Mouse (Mus musculus): Measurements from ENCODE around the gene Mettl6. TPM values are rescaled to one million over a fixed set of nuclear protein-coding genes. Genes with fewer than 3 reads are reported as not detected.
A peak's percentile ranks its signal among the peaks of the same experiment; 100 is the strongest.
"Not testable (repeated sequence)": the region's sequence is repeated elsewhere in the genome, so short reads cannot be mapped to it uniquely, and the experiment has no call there.

Mettl6 gene
- polyA plus RNA-seq, 1 experiment, result 15.1 TPM

DNA sequence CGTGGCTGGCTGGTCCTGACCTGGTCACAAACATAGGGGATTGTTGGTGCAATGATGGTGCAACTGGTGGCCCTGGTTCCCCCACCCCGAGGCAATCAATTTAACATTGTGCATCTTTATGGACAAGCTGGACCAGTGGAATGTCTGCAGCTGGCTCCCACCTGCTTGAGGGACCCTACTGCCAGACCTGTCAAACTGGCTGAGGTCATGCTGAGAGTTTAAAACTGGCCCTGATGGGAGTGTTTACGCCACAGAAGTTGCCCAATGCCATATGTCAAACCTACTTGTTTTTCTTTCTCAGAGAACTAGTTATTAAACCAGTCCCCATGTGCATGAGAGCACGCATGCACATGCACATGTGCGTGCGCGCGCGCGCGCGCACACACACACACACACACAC, 36.8 kb downstream of the Mettl6 start:
- no peak for TF ChIP-seq TCF12 (IDR thresholded peaks at IDR 0.05; ENCODE audit: insufficient read depth, poor library complexity, severe bottlenecking)
- TF ChIP-seq CEBPB (IDR thresholded peaks at IDR 0.05; ENCODE audit: insufficient read depth, poor library complexity, severe bottlenecking), result no peak
- no peak for TF ChIP-seq MYOG (IDR thresholded peaks at IDR 0.05; ENCODE audit: control insufficient read depth in 1 of 3, insufficient read depth in 1 of 3, insufficient read length in 2 of 3, low read depth in 2 of 3)
- TF ChIP-seq USF1 (IDR thresholded peaks at IDR 0.05; ENCODE audit: low read depth), result no peak
- no peak for TF ChIP-seq SRF (IDR thresholded peaks at IDR 0.05; ENCODE audit: control insufficient read depth, insufficient read length, low read depth)
- TF ChIP-seq E2F4 (IDR thresholded peaks at IDR 0.05; ENCODE audit: insufficient read depth), result no peak
- TF ChIP-seq MAX (IDR thresholded peaks at IDR 0.05; ENCODE audit: low read depth), result no peak
- no peak for TF ChIP-seq POLR2AphosphoS2 (IDR thresholded peaks at IDR 0.05; ENCODE audit: insufficient read length, low read depth)
- no peak for TF ChIP-seq REST (IDR thresholded peaks at IDR 0.05; ENCODE audit: insufficient read depth, insufficient read length)
- TF ChIP-seq TCF3 (IDR thresholded peaks at IDR 0.05; ENCODE audit: insufficient read length, low read depth), result no peak
- TF ChIP-seq MYOD1 (IDR thresholded peaks at IDR 0.05; ENCODE audit: control insufficient read depth in 1 of 3, insufficient read length in 2 of 3, low read depth in 2 of 3), result no peak
- TF ChIP-seq POLR2A (IDR thresholded peaks at IDR 0.05; ENCODE audit: insufficient read length, low read depth), result no peak
- Histone ChIP-seq H3ac (ENCODE audit: control insufficient read depth, insufficient read length) (no peak overlapping the region), H3K4me2 (ENCODE audit: low read depth) (no peak overlapping the region), H3K27me3 (ENCODE audit: control insufficient read depth, insufficient read depth, insufficient read length) (no peaks in the 10 kb centered on the region), H3K36me3 (ENCODE audit: control insufficient read depth, insufficient read depth) (no peaks in the 10 kb centered on the region), H3K79me2 (ENCODE audit: control insufficient read depth, insufficient read depth) (no peaks in the 10 kb centered on the region), H3K4me3 (no peak overlapping the region)

DNA sequence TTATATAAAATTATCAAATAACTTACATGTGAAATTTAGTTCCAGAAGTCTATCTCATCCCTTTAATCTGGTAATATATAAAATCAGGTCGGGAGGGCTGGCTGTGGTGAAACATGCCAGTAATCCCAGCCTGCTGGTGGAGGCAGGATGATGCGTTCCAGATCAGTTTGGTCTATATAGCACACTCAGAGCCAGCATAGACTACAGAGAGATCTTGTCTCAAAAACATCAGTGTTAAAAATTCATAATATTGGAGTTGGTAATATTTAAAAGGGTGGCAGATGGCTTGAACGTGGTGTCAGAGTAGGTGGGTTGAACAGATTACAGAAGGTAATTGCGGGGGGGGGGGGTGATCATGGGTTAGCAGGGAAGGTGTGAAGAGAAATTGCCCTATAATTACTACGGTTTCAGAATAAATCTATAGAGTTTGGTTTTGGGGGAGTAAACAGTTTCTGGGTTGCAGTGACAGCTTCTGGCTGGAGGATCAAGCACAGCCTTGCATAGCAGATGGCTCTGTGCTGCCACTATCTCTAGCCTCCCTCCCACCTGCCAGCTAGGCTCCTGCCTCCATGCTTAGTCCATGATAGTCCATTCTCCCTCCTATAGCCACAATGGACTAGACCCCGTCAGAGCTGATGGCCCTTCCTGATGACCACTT, 38.6 kb downstream of the Mettl6 start:
- Histone ChIP-seq H3K4me3 (no peak overlapping the region), H3ac (ENCODE audit: control insufficient read depth, insufficient read length) (no peak overlapping the region), H3K36me3 (ENCODE audit: control insufficient read depth, insufficient read depth) (no peaks in the 10 kb centered on the region), H3K79me2 (ENCODE audit: control insufficient read depth, insufficient read depth) (no peaks in the 10 kb centered on the region), H3K27me3 (ENCODE audit: control insufficient read depth, insufficient read depth, insufficient read length) (no peaks in the 10 kb centered on the region), H3K4me2 (ENCODE audit: low read depth) (no peak overlapping the region)
- TF ChIP-seq POLR2A (IDR thresholded peaks at IDR 0.05; ENCODE audit: insufficient read length, low read depth) (no peak), E2F4 (IDR thresholded peaks at IDR 0.05; ENCODE audit: insufficient read depth) (no peak), MYOG (IDR thresholded peaks at IDR 0.05; ENCODE audit: control insufficient read depth in 1 of 3, insufficient read depth in 1 of 3, insufficient read length in 2 of 3, low read depth in 2 of 3) (no peak), SRF (IDR thresholded peaks at IDR 0.05; ENCODE audit: control insufficient read depth, insufficient read length, low read depth) (no peak), TCF12 (IDR thresholded peaks at IDR 0.05; ENCODE audit: insufficient read depth, poor library complexity, severe bottlenecking) (no peak), CEBPB (IDR thresholded peaks at IDR 0.05; ENCODE audit: insufficient read depth, poor library complexity, severe bottlenecking) (no peak), POLR2AphosphoS2 (IDR thresholded peaks at IDR 0.05; ENCODE audit: insufficient read length, low read depth) (no peak), USF1 (IDR thresholded peaks at IDR 0.05; ENCODE audit: low read depth) (no peak), MAX (IDR thresholded peaks at IDR 0.05; ENCODE audit: low read depth) (no peak), REST (IDR thresholded peaks at IDR 0.05; ENCODE audit: insufficient read depth, insufficient read length) (no peak), TCF3 (IDR thresholded peaks at IDR 0.05; ENCODE audit: insufficient read length, low read depth) (no peak), MYOD1 (IDR thresholded peaks at IDR 0.05; ENCODE audit: control insufficient read depth in 1 of 3, insufficient read length in 2 of 3, low read depth in 2 of 3) (no peak)

DNA sequence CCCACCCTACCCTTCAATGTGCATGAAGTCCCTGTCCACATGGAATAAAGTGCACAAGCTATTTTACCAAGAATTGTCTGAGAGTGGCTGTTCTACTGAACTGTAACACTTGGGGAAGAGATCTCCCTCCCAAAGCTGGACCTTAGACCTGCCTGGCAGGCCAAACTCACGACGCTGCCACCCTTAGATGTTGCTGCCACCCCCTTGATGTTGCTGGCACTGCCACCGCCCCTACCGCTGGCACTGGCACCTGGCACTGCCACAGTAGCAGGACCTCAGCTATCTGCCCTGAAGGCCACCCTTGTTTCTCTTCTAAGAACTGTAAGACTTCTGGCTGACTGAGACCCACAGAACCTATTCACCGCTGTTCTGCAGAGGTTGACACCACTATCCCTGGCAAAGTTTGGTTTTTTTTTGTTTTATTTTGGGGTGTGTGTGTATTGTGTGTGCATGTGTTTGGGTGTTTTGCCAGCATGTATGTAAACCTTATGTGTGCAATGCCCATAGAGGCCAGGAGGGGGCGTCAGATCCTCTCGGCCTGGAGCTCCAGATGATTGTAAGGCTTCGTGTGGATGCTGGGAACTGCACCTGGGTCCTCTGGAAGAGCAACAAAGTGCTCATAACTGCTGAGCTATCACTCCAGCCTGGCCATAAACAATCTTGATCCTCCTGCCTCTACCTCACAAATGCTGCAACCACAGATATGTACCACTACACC, 39.8 kb downstream of the Mettl6 start:
- Histone ChIP-seq H3K4me2 (ENCODE audit: low read depth) (no peak overlapping the region), H3K36me3 (ENCODE audit: control insufficient read depth, insufficient read depth) (no peaks in the 10 kb centered on the region), H3ac (ENCODE audit: control insufficient read depth, insufficient read length) (no peak overlapping the region), H3K27me3 (ENCODE audit: control insufficient read depth, insufficient read depth, insufficient read length) (no peaks in the 10 kb centered on the region), H3K79me2 (ENCODE audit: control insufficient read depth, insufficient read depth) (no peaks in the 10 kb centered on the region), H3K4me3 (no peak overlapping the region)
- no peak for TF ChIP-seq POLR2A (IDR thresholded peaks at IDR 0.05; ENCODE audit: insufficient read length, low read depth)
- no peak for TF ChIP-seq MAX (IDR thresholded peaks at IDR 0.05; ENCODE audit: low read depth)

DNA sequence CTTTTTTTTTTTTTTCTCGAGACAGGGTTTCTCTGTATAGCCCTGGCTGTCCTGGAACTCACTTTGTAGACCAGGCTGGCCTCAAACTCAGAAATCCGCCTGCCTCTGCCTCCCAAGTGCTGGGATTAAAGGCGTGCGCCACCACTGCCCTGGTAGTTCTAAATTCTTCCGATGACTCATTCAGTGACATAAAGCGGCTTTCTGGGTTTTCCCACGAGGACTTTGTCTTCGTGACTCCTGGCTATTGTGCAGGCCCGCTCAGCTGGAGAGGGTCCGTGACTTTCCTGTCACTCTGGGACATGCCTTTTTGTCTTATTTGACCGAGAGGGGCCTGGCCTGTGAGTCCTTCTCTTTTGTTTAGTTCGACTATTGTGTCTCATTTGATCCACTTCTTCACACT, 40.9 kb downstream of the Mettl6 start:
- H3K79me2 ChIP-seq (ENCODE audit: control insufficient read depth, insufficient read depth); H3K4me3 ChIP-seq; H3K4me2 ChIP-seq (ENCODE audit: low read depth); H3ac ChIP-seq (ENCODE audit: control insufficient read depth, insufficient read length); H3K27me3 ChIP-seq (ENCODE audit: control insufficient read depth, insufficient read depth, insufficient read length); H3K36me3 ChIP-seq (ENCODE audit: control insufficient read depth, insufficient read depth): not testable (repeated sequence)

DNA sequence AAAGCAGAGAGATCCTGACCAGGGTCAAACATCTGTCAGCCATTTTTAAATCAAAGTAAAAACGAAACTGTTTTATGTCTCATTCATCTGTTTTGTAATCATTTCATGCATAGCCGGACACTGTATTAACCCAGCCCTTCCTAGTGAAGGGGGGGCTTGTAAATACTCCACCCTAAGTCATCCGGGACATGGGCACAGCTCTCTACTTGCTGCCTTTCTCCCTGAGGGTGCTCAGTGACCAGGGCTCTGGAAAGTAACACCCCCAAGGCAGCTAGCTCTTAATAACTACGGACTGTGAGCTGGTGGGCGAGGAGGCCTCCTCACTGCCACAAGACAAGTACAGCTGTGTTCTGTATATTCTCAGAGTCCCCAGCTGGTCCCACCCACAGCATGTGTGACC, 45.8 kb downstream of the Mettl6 start:
- Histone ChIP-seq H3K36me3 (ENCODE audit: control insufficient read depth, insufficient read depth) (no peaks in the 10 kb centered on the region), H3K79me2 (ENCODE audit: control insufficient read depth, insufficient read depth) (no peaks in the 10 kb centered on the region), H3K4me2 (ENCODE audit: low read depth) (no peak overlapping the region), H3K4me3 (no peak overlapping the region), H3K27me3 (ENCODE audit: control insufficient read depth, insufficient read depth, insufficient read length) (no peaks in the 10 kb centered on the region), H3ac (ENCODE audit: control insufficient read depth, insufficient read length) (no peak overlapping the region)
- TF ChIP-seq SRF (IDR thresholded peaks at IDR 0.05; ENCODE audit: control insufficient read depth, insufficient read length, low read depth) (no peak), MYOD1 (IDR thresholded peaks at IDR 0.05; ENCODE audit: control insufficient read depth in 1 of 3, insufficient read length in 2 of 3, low read depth in 2 of 3) (peak in 1 of 3 experiments; percentile 12), POLR2AphosphoS2 (IDR thresholded peaks at IDR 0.05; ENCODE audit: insufficient read length, low read depth) (no peak)

All from myocyte (in vitro differentiated cells).